Comparison of ENCODE assay signal across 8 mouse cellular contexts in genomic region chr13:51644829-51645789, GRCm38 (mm10). TPM values are rescaled to one million over a fixed set of nuclear protein-coding genes. Genes with fewer than 3 reads are reported as not detected.
A peak's percentile ranks its signal among the peaks of the same experiment; 100 is the strongest.
DNase-seq lines count a peak whose midpoint lies in the region; ATAC-seq and TF ChIP-seq lines count a peak whose summit lies in the region.

Cks2 (plus strand) TSS chr13:51645232.

- H3K9ac ChIP-seq in forebrain, embryonic 16.5 days (replicated peaks; ENCODE audit: low read depth, low read length), result peak within 1 kb of the TSS; percentile 81
- H3K9ac ChIP-seq in lung, embryonic 14.5 days, result peak within 1 kb of the TSS; percentile 91

- peak within 1 kb of the TSS; percentile 52; the same call in 1 of the 2 replicates for H3K27ac ChIP-seq in forebrain, embryonic 16.5 days (ENCODE audit: low read length)
- peak within 1 kb of the TSS; percentile 83 for H3K27ac ChIP-seq in layer of hippocampus, adult 2 months
- H3K27ac ChIP-seq in lung, embryonic 14.5 days (ENCODE audit: low read depth), result peak within 1 kb of the TSS; percentile 85
- H3K27ac ChIP-seq in olfactory bulb, adult 2 months (ENCODE audit: insufficient read depth, low read depth, low read length), result peak within 1 kb of the TSS; percentile 13; the same call in 1 of the 2 replicates
- peak within 1 kb of the TSS; percentile 62 for H3K27ac ChIP-seq in thymus, adult 2 months (ENCODE audit: control insufficient read depth, insufficient read depth, low read length)

- DNase-seq in G1E (ENCODE audit: low spot score), result peak; percentile 97
- peak; percentile 93 to 98 for DNase-seq in cerebellum, adult 18-20 months
- peak; percentile 92 to 93 for DNase-seq in heart, postnatal 36 days
- peak; percentile 96 to 97 for DNase-seq in layer of hippocampus, adult 2 months (ENCODE audit: low spot score in 2 of 2)
- DNase-seq in lung, embryonic 14.5 days, result peak; percentile 100
- DNase-seq in thymus, adult 2 months, result peak; percentile 97

- TF ChIP-seq CTCF in G1E (IDR thresholded peaks at IDR 0.05; ENCODE audit: low read depth, low read length), result no peak
- 0 out of 2 replicates have a peak, but pooled peaks have one; percentile 3 for TF ChIP-seq CTCF in layer of hippocampus, adult 2 months (conservative IDR thresholded peaks at IDR 0.05)
- TF ChIP-seq CTCF in lung, embryonic 14.5 days (IDR thresholded peaks at IDR 0.05; ENCODE audit: low read depth), result no peak
- TF ChIP-seq CTCF in olfactory bulb, adult 2 months (IDR thresholded peaks at IDR 0.05; ENCODE audit: insufficient read depth, low read depth, low read length), result no peak
- peak; percentile 56; the same call in 1 of the 2 replicates for TF ChIP-seq CTCF in thymus, adult 2 months (IDR thresholded peaks at IDR 0.05; ENCODE audit: borderline replicate concordance, control insufficient read depth, extremely low read depth, insufficient read depth, low read length, poor library complexity)

- peaks cover 28% of the 10 kb centered on the region for H3K4me1 ChIP-seq in G1E (ENCODE audit: insufficient read depth, low read depth, low read length)
- peaks cover 13% of the 10 kb centered on the region for H3K4me1 ChIP-seq in forebrain, embryonic 16.5 days (replicated peaks; ENCODE audit: control insufficient read depth, insufficient read depth, low read length)
- peaks cover 13% of the 10 kb centered on the region for H3K4me1 ChIP-seq in lung, embryonic 14.5 days (ENCODE audit: insufficient read depth)
- H3K4me1 ChIP-seq in olfactory bulb, adult 2 months (ENCODE audit: control insufficient read depth, insufficient read depth, low read length), result peaks cover 7% of the 10 kb centered on the region
- peaks cover 9% of the 10 kb centered on the region; the same call in 1 of the 2 replicates for H3K4me1 ChIP-seq in thymus, adult 2 months (replicated peaks; ENCODE audit: control insufficient read depth, insufficient read depth, low read length)

- peak within 1 kb of the TSS; percentile 91 for H3K4me3 ChIP-seq in G1E (ENCODE audit: low read depth, low read length)
- peak within 1 kb of the TSS; percentile 78 for H3K4me3 ChIP-seq in forebrain, embryonic 16.5 days (replicated peaks; ENCODE audit: low read length)
- H3K4me3 ChIP-seq in layer of hippocampus, adult 2 months, result peak within 1 kb of the TSS; percentile 64
- peak within 1 kb of the TSS; percentile 88 for H3K4me3 ChIP-seq in lung, embryonic 14.5 days (ENCODE audit: low read depth, low read length)
- H3K4me3 ChIP-seq in olfactory bulb, adult 2 months (ENCODE audit: insufficient read depth, low read depth, low read length), result peak within 1 kb of the TSS; percentile 65
- peak within 1 kb of the TSS; percentile 89 for H3K4me3 ChIP-seq in thymus, adult 2 months (ENCODE audit: control insufficient read depth, insufficient read depth, low read length)

- peak within 1 kb of the TSS; percentile 91 for H3K4me2 ChIP-seq in forebrain, embryonic 16.5 days (ENCODE audit: low read length)
- H3K4me2 ChIP-seq in lung, embryonic 14.5 days, result peak within 1 kb of the TSS; percentile 92

- intact Hi-C loops in heart, postnatal 36 days (cut with DNase I), result no loop called here

- TF ChIP-seq POLR2A in olfactory bulb, adult 2 months (IDR thresholded peaks at IDR 0.05; ENCODE audit: insufficient read depth, low read depth, low read length), result peak; percentile 62
- peak; percentile 69 for TF ChIP-seq POLR2A in thymus, adult 2 months (IDR thresholded peaks at IDR 0.05; ENCODE audit: control insufficient read depth, extremely low read depth, insufficient read depth, low read length, poor library complexity)

- no peaks in the 10 kb centered on the region for H3K27me3 ChIP-seq in G1E (ENCODE audit: insufficient read depth, low read length)
- no peaks in the 10 kb centered on the region for H3K27me3 ChIP-seq in forebrain, embryonic 16.5 days (replicated peaks; ENCODE audit: control insufficient read depth, insufficient read depth, low read length)
- H3K27me3 ChIP-seq in lung, embryonic 14.5 days (ENCODE audit: insufficient read depth, low read length), result no peaks in the 10 kb centered on the region
- H3K27me3 ChIP-seq in thymus, adult 2 months (ENCODE audit: control insufficient read depth, insufficient read depth, low read length), result no peaks in the 10 kb centered on the region

- ATAC-seq in G1E (ENCODE audit: extremely low read depth, insufficient number of reproducible peaks, low FRiP score, poor library complexity, severe bottlenecking), result peak; percentile 93
- peak; percentile 99 for ATAC-seq in forebrain, embryonic 16.5 days
- ATAC-seq in lung, embryonic 14.5 days (ENCODE audit: insufficient read depth), result peak; percentile 97

- H3K9me3 ChIP-seq in G1E (replicated peaks), result no peaks in the 10 kb centered on the region
- H3K9me3 ChIP-seq in forebrain, embryonic 16.5 days (ENCODE audit: control insufficient read depth, low read length), result no peaks in the 10 kb centered on the region
- no peaks in the 10 kb centered on the region for H3K9me3 ChIP-seq in lung, embryonic 14.5 days (ENCODE audit: low read depth, low read length)

- peaks cover 8% of the 10 kb centered on the region for H3K36me3 ChIP-seq in G1E (replicated peaks)
- no peaks in the 10 kb centered on the region for H3K36me3 ChIP-seq in forebrain, embryonic 16.5 days (ENCODE audit: control insufficient read depth, insufficient read depth)
- peaks cover 7% of the 10 kb centered on the region; the same call in 1 of the 2 replicates for H3K36me3 ChIP-seq in lung, embryonic 14.5 days (ENCODE audit: insufficient read depth)
- H3K36me3 ChIP-seq in thymus, adult 2 months (ENCODE audit: control insufficient read depth, insufficient read depth, low read length), result no peaks in the 10 kb centered on the region

- under 1% methylated on average over 83 of the region's 83 CpGs for WGBS in forebrain, embryonic 16.5 days
- WGBS in lung, embryonic 14.5 days, result under 1% methylated on average over 83 of the region's 83 CpGs
- WGBS in olfactory bulb, adult 2 months, result under 1% methylated on average over 83 of the region's 83 CpGs
- WGBS in thymus, adult 2 months, result under 1% methylated on average over 83 of the region's 83 CpGs

RNA-seq across cellular contexts. Expression of gene Cks2, which starts in this region (rescaled TPM):
- total RNA-seq in G1E (2014; fragmentation: Nextera tagmentation) (94.3 and 104 TPM in 2 replicates), G1E (2017) (367 and 402 TPM in 2 replicates)
- polyA plus RNA-seq in G1E (2012), result 129 and 303 TPM in 2 replicates
- polyA plus RNA-seq in forebrain, embryonic 16.5 days (2015; fragmentation: Nextera tagmentation; extraction: Ambion mirVana), result 97.5 and 118 TPM in 2 replicates
- total RNA-seq in heart, postnatal 36 days (2021), result 1 to 10 TPM; 1.6 to 1.8 TPM
- total RNA-seq in layer of hippocampus, adult 2 months (2021), result 1 to 10 TPM; 1.9 to 2.8 TPM
- polyA plus RNA-seq in lung, embryonic 14.5 days (2014; fragmentation: Nextera tagmentation; extraction: Ambion mirVana), result 426 and 436 TPM in 2 replicates
- polyA plus RNA-seq in olfactory bulb, adult 2 months (2012; ENCODE audit: insufficient read depth, insufficient read length, low replicate concordance, missing spikeins), result not detected in 2 replicates
- 85.3 and 86.2 TPM in 2 replicates for polyA plus RNA-seq in thymus, adult 2 months (2012; rRNA removed)

Comparison
In these comparisons a context has a peak if more than half of its experiments do, and no peak if none do; other contexts are left out.
1. Peak in every context shown above with its lines: DNase-seq, ATAC-seq, H3K4me3 ChIP-seq and H3K27ac ChIP-seq.
2. RNA of gene Cks2 (total RNA-seq): 94.3 to 402 TPM in G1E; 1.9 to 2.8 TPM in layer of hippocampus, adult 2 months and 1.6 to 1.8 TPM in heart, postnatal 36 days; every median in the first group is over 10 times any median in the second.
3. RNA of gene Cks2 (polyA plus RNA-seq): 426 to 436 TPM in lung, embryonic 14.5 days, 129 to 303 TPM in G1E, 97.5 to 118 TPM in forebrain, embryonic 16.5 days and 85.3 to 86.2 TPM in thymus, adult 2 months; not detected in olfactory bulb, adult 2 months; every median in the first group is over 10 times any median in the second.
4. CTCF ChIP-seq: peak in layer of hippocampus, adult 2 months (single experiment) and thymus, adult 2 months (single experiment); none in G1E (single experiment), lung, embryonic 14.5 days (single experiment) and olfactory bulb, adult 2 months (single experiment).
5. H3K27ac ChIP-seq: peak in every context shown above with its lines; median percentile 85 in lung, embryonic 14.5 days; 83 in layer of hippocampus, adult 2 months; 62 in thymus, adult 2 months; 52 in forebrain, embryonic 16.5 days; 13 in olfactory bulb, adult 2 months.